Mouse (Mus musculus) Patski (cell line): ENCODE results near the gene Bad. TPM values are rescaled to one million over a fixed set of nuclear protein-coding genes. Genes with fewer than 3 reads are reported as not detected.
"Not testable (repeated sequence)": the region's sequence is repeated elsewhere in the genome, so short reads cannot be mapped to it uniquely, and the experiment has no call there.

Source experiments
- ATAC-seq: fragments of 100-300 bp; one replicate; pipeline ENCODE4 v1.8.0; 2021
- CTCF ChIA-PET: fragments of 350-600 bp; sonication (Branson Sonifier 250); formaldehyde crosslinking; loops from one replicate; lab custom pipeline; 2022; ENCODE audit warnings: inconsistent platforms; lab: Charles Lee
- POLR2A ChIA-PET: fragments of 350-600 bp; sonication (Branson Sonifier 250); formaldehyde crosslinking; loops from one replicate; lab custom pipeline; 2022; ENCODE audit warnings: antibody characterized with exemption, inconsistent platforms; lab: Charles Lee
- DNase-seq: peaks from one replicate; pipeline ENCODE4 v3.0.0-alpha.2; 2011; ENCODE audit warnings: low read depth, low spot score
- H3K27me3 ChIP-seq: fragments of 371-371 bp; one replicate; pipeline ENCODE4 v1.5.1; 2021
- CTCF ChIP-seq: fragments of 100-300 bp; IDR thresholded peaks from one replicate; pipeline ENCODE4 v1.5.1; 2021
- in situ Hi-C: fragments of 300-500 bp; cut with MboI; formaldehyde crosslinking; loops from 3 replicates; pipeline ENCODE4 v1.11.1; 2018; ENCODE audit warnings: low pct_unique_long_range_greater_than_20kb, mixed read lengths
- polyA plus RNA-seq: library from polyadenylated mRNA; unstranded; gene quantifications from one replicate; pipeline ENCODE4 v1.2.3, GENCODE M21; 2021

Bad gene
- polyA plus RNA-seq, 1 experiment from 2014 or later: 108 TPM

DNA sequence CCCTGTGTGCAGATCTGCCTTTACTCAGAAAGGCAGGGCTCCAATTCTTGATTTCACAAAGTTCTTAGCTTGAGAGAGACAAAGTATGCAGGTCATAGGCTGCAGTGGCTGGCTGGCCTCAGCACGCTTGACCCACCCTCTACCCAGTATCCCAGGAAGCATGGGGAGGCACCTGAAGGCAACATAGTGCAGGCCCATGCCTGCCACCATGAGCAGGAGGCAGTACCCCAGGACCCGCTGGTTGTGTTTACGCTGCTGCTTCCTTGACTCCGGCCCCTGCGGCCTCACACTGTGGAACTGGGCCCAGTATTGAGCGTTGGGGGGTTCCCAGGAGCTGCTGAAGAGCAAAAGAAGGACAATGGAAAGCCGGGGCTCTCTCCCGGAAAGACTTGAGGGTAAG lies 47.6 kb downstream of the Bad start:
- no peak for ATAC-seq
- DNase-seq: no peak
- no peaks in the 10 kb centered on the region for H3K27me3 ChIP-seq
- POLR2A ChIA-PET: interaction anchor here (2.9 kb wide), 1 partner anchor 14 kb away, joined by 13 read pairs; the partner anchor contains the start of genes Plcb3 and Ppp1r14b
- no peak for TF ChIP-seq CTCF
- in situ Hi-C loops: no loop called here
- CTCF ChIA-PET: interaction anchor here (0.8 kb wide), 1 partner anchor 10 kb away, joined by 3 read pairs; no protein-coding TSS in a partner anchor

DNA sequence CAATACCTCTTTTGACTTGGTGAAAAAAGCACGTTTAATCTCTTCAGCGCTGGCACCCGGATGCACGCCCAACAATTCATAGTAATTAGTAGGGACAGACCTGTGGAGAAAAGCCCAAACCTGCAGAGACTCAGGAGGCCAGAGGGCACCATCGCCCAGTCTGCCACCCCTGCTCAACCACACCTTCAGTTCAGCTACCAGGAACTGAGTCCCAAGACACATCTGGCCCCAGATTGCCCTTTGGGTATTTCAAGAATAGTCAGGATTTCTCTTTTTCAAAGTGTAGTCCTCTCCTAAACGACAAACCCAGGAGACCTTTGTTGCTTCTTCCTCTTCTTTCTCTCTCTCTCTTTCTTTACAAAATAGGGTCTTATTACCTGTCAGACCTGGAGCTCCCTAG lies 49.1 kb downstream of the Bad start:
- ChIA-PET POLR2A (no interaction called here), CTCF (interaction anchor here (0.8 to 2.9 kb wide), 2 partner anchors 10 to 12 kb away, joined by 3 to 9 read pairs; no protein-coding TSS in a partner anchor)
- in situ Hi-C loops: no loop called here
- DNase-seq (no peak), ATAC-seq (no peak)
- H3K27me3 ChIP-seq: no peaks in the 10 kb centered on the region
- no peak for TF ChIP-seq CTCF

DNA sequence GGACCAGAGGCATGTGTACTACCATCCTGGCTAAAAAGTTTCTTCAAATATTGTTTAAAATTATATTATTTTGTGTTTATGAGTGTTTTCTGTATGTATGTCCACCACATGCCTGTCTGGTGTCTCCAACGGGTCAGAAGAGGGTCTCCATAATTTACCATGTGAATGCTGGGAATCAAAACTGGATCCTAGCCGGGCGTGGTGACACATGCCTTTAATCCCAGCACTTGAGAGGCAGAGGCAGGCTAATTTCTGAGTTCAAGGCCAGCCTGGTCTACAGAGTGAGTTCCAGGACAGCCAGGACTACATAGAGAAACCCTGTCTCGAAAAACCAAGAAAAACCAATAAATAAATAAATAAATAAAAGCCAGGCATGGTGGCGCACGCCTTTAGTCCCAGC lies 49.5 kb downstream of the Bad start:
- ATAC-seq, H3K27me3 ChIP-seq, DNase-seq, in situ Hi-C loops: not testable (repeated sequence)
- POLR2A ChIA-PET: interaction anchor here (0.8 to 1.3 kb wide), 3 partner anchors 9 to 39 kb away, joined by 3 to 4 read pairs (median 3); no protein-coding TSS in a partner anchor
- CTCF ChIA-PET: interaction anchor here (0.8 to 2.9 kb wide), 2 partner anchors 10 to 12 kb away, joined by 3 to 9 read pairs; no protein-coding TSS in a partner anchor

DNA sequence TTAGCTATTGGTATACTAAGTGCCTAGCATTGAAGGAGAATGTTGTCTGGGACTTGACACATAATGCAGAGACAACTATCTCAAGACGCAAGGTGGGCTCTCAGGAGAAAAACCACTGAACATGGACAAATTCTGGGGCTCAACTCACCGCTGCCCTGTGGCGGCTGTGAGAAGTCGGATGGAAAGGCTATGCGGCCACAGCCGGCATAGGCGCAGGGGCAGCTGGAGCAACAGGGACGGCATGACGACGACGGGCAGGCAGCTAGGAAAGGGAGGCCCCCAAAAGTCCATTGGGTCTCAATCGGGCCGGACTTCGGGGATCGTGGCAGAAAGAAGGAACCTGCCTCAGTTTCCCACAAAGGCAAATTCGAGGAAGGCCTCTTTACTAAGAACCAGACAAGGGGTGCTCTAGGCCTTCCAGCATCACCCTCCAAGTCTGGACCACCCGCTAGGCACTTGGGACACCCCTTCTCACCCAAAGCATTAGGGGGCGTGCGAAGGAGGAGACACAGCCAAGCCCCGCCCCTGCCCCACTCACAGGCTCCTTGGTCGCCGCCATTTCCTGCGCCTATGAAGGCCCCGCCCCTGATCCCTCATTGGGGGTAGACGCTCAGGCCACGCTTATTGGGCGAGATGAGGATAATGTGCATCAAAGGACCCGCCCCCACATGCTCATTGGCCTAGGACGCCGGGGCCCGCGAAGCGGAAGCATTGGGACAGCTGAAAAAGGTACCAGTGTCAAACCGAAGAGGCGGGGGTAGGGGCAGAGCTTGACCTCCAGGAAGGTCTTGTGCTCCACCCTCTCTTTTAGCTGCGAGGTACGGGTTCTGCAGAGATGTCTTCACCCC lies 50.6 kb downstream of the Bad start, which contains the start of gene Dnajc4:
Dnajc4 (minus strand) TSS at position 562 of the 848 bp plus-strand sequence.
- CTCF ChIA-PET: interaction anchor here (2.9 kb wide), 1 partner anchor 13 kb away, joined by 9 read pairs; no protein-coding TSS in a partner anchor
- in situ Hi-C loops: no loop called here
- POLR2A ChIA-PET: interaction anchor here (0.8 to 1.3 kb wide), 3 partner anchors 10 to 40 kb away, joined by 3 to 4 read pairs (median 3); no protein-coding TSS in a partner anchor
- no peak for TF ChIP-seq CTCF
- H3K27me3 ChIP-seq: no peaks in the 10 kb centered on the region
- DNase-seq: no peak
- peak; percentile 70 for ATAC-seq

DNA sequence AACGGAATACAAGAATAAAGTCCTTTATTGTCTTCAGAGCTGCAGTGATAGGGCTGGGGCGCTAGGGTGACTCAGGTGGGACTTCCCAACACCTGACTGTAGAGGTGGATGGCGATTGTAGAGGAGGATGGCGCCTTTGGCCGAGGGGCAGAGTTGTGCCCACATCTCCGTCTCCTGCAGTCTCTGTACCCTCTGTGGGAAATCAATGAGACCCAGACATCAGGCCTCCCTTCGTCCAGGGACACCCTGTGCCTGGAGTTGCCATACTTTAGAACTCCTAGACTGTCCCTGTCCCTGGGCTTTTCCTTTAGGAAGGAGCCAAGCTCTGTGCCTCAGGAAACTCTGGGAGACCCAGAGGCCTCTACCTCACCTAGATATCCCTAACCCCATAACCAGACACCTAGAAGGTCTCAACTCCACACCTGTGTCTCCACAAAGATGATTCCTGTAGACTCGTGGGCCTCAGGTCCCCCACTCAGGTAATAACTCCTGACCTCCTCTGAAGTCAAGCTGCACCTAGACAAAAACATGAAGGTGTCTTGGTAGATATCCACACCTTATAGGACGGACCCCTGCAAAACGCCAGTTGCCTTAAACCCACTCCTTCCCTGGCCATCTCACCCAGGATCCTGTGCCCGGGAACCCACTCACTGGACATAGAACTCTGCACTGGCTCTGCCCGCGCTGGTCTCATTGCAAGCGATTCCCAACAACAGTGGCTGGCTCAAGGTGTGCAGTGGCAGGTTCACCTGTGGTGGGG lies 51.5 kb downstream of the Bad start:
- no peak for ATAC-seq
- no peak for DNase-seq
- POLR2A ChIA-PET: no interaction called here
- CTCF ChIA-PET: interaction anchor here (2.9 kb wide), 1 partner anchor 14 kb away, joined by 9 read pairs; no protein-coding TSS in a partner anchor
- no peaks in the 10 kb centered on the region for H3K27me3 ChIP-seq
- in situ Hi-C loops: no loop called here
- TF ChIP-seq CTCF: no peak

DNA sequence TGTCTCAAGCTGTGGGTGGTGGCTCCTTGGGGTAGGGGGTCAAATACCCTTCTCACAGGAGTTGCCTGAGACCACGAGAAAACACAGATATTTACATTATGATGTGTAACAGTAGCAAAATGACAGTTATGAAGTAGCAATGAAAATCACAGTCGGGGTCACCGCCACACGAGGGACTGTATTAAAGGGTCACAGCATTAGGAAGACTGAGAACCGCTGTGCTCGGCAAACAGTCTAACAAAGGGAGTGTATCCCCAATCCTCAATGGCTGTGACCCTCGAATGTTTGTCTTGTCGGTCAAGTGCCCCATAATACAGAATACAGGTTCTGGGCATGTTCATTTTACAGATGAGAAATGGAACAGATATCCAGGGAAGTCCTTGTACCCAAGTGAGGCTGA lies 52.3 kb downstream of the Bad start:
- ChIA-PET POLR2A (no interaction called here), CTCF (no interaction called here)
- ATAC-seq: no peak
- in situ Hi-C loops: no loop called here
- H3K27me3 ChIP-seq: no peaks in the 10 kb centered on the region
- TF ChIP-seq CTCF: no peak
- no peak for DNase-seq

DNA sequence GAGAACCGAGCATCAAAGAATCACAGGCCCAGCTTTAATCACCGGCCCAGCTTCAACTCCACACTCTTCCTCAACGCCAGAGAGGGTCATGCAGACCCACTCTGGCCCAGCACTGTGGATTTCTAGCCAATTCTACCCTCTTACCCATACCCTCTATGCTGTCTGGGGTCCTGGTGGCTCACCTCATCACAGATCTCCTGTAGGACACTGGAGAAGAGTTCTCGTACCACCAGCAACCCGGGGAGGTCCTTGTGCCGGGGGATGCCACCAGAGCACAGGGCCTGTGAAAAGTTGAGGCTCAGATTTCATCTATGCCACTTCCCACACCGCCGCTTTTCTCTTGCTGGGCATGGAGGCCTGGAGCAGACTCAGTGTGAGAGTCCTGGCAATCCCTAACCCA lies 52.8 kb downstream of the Bad start:
- no peak for TF ChIP-seq CTCF
- in situ Hi-C loops: no loop called here
- ChIA-PET POLR2A (interaction anchor here (1.1 to 2.4 kb wide), 5 partner anchors 7 to 53 kb away, joined by 3 to 12 read pairs (median 6); partner anchors contain the start of genes Bad, Stip1 and Vegfb), CTCF (no interaction called here)
- DNase-seq (no peak), ATAC-seq (no peak)
- no peaks in the 10 kb centered on the region for H3K27me3 ChIP-seq

DNA sequence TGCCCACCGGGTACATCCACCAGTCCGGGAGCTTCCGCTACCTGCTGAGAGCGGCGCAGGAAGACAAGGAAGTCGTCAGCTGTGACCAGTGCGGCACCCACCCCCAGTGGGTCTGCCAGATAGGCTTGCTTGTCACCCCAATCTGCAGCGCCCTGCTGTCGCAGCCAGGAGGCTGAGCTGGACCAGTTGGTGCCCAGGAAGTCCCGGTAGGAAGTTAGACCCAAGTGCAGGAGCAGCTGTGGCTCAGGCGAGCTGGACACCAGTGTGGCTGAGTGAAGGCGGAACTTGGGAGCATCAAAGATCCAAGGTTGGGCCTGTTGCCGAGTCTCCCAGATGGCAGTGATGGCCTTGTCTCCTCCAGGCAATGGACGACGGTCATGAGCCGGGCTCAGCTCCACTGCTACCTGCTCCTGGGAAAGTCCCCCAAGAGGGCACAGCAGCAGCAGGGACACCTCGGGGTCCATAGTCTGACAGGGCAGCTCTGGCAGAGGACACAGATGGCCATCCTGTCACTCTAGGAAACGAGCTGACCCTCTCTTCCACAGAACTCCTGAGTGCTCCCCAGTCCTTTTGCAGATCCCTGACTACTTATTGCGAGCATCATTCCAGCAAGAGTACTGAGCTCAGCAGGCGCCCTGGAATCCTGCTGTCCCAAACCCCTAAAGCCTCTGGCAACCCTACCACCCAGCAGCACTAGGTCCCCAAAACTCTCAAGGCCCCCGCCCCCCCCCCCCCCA lies 53.8 kb downstream of the Bad start:
- ChIA-PET CTCF (interaction anchor here (0.8 to 3.0 kb wide), 3 partner anchors 16 to 25 kb away, joined by 3 to 15 read pairs (median 4); partner anchors contain the start of gene Fkbp2), POLR2A (interaction anchor here (0.6 to 2.7 kb wide), 9 partner anchors 8 to 54 kb away, joined by 3 to 12 read pairs (median 6); partner anchors contain the start of genes Bad, Plcb3, Stip1 and Vegfb)
- in situ Hi-C loops: no loop called here
- DNase-seq (no peak), ATAC-seq (no peak)
- no peak for TF ChIP-seq CTCF
- no peaks in the 10 kb centered on the region for H3K27me3 ChIP-seq

DNA sequence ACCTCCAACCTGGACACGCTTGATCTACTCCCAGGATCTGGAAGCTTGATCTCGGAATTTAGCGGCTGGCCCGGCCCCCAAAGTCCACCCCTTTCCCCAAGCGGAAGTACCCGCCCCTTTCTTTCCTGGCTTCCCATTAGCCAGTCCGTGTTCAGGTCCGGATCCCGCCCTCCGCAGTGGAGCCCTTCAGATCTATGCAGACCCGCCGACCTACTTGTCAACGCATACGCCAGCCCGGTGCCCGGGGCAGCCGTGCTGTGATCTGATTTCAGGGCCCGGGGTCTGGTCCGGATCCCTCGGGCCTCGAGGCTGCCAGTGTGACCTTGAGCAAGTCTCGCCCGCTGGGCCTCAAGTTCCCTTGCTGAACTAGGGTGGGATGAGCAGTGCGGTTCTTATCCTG lies 54.3 kb downstream of the Bad start, which contains the start of the genes Nudt22 and Trpt1:
Nudt22 (minus strand) TSS at position 112 of the 400 bp plus-strand sequence.
Trpt1 (plus strand) TSS at position 126 of the 400 bp plus-strand sequence.
- no peak for TF ChIP-seq CTCF
- ATAC-seq (peak; percentile 73), DNase-seq (no peak)
- ChIA-PET POLR2A (interaction anchor here (0.5 to 2.7 kb wide), 11 partner anchors 9 to 44 kb away, joined by 3 to 12 read pairs (median 6); partner anchors contain the start of genes Plcb3, Ppp1r14b, Stip1 and Vegfb), CTCF (interaction anchor here (0.8 to 3.0 kb wide), 3 partner anchors 17 to 24 kb away, joined by 3 to 15 read pairs (median 4); partner anchors contain the start of gene Fkbp2)
- H3K27me3 ChIP-seq: no peaks in the 10 kb centered on the region
- in situ Hi-C loops: no loop called here
